Mouse (Mus musculus): Measurements from ENCODE around the gene Myl6b. TPM values are rescaled to one million over a fixed set of nuclear protein-coding genes. Genes with fewer than 3 reads are reported as not detected.
"Not testable (repeated sequence)": the region's sequence is repeated elsewhere in the genome, so short reads cannot be mapped to it uniquely, and the experiment has no call there.

The Myl6b gene
- polyA plus RNA-seq, 1 experiment: 23.2 TPM

DNA sequence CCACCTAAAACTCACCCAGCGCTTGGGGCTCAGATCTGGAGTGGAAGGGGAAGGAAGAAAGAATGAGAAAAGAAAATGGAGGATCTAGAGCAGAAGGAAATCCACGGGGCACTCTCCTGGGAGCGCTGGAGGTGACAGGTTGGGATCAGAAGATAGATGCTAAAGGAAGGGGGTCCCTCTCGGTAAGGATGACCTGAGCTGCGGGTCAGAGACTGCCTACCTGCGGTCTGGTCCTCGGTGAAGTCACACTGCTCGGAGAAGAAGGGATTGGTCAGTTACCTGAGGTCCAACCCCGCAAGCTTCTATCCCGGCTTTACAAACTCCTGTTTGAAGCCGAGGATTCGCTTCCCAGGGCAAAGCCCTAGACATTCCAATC lies 5.2 kb downstream of the Myl6b start:
- Histone ChIP-seq H3K4me3 (ENCODE audit: control insufficient read depth, low read depth, low read length) (peak overlapping the region; percentile 94), H3K36me3 (ENCODE audit: control insufficient read depth, insufficient read depth, low read length) (no peaks in the 10 kb centered on the region; the same call in 1 of the 2 replicates), H3K27me3 (ENCODE audit: control insufficient read depth, insufficient read depth, low read length) (no peaks in the 10 kb centered on the region), H3K4me1 (ENCODE audit: control insufficient read depth, insufficient read depth, low read length) (peaks cover 23% of the 10 kb centered on the region), H3K27ac (ENCODE audit: control insufficient read depth, insufficient read depth, low read depth, low read length) (peak overlapping the region; percentile 79)
- TF ChIP-seq CTCF (IDR thresholded peaks at IDR 0.05; ENCODE audit: control insufficient read depth, insufficient read depth, insufficient replicate concordance, low read depth, low read length) (no peak), POLR2A (IDR thresholded peaks at IDR 0.05; ENCODE audit: control insufficient read depth, low read depth, low read length) (no peak)

DNA sequence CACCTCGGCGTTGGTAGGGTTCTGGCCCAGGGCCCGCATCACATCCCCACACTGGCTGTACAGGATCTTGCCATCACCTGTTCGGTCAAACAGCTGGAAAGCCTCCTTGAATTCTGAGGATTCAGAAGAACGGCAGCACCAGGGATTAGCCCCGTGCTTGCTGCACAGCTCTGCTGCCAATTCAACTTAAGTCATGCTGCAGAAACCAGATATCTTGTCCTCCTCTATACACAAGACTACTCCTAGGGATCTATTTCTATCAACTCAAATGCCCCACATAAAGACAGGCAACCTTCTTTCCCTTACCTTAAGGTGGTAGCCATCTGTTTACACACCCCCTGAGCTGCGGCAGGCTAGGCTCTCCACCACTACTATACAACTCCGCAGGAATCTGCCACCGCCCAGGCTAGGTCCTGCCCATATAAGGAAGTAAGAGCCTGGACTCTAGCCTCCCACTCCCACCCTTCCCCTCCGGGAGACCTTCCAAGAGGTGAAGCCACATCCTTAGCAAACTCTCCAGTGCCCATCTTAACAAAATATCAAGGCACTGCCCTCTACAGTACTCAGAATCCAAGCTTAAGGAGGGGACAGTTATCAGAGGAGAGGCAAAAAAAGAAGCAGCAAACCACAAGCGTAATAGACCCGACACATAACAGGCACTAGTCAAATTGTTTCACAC lies 5.7 kb downstream of the Myl6b start:
- Histone ChIP-seq H3K27me3 (ENCODE audit: control insufficient read depth, insufficient read depth, low read length) (no peaks in the 10 kb centered on the region), H3K36me3 (ENCODE audit: control insufficient read depth, insufficient read depth, low read length) (no peaks in the 10 kb centered on the region; the same call in 1 of the 2 replicates), H3K27ac (ENCODE audit: control insufficient read depth, insufficient read depth, low read depth, low read length) (peak overlapping the region; percentile 79), H3K4me1 (ENCODE audit: control insufficient read depth, insufficient read depth, low read length) (peaks cover 23% of the 10 kb centered on the region), H3K4me3 (ENCODE audit: control insufficient read depth, low read depth, low read length) (peak overlapping the region; percentile 94)
- TF ChIP-seq POLR2A (IDR thresholded peaks at IDR 0.05; ENCODE audit: control insufficient read depth, low read depth, low read length): no peak

DNA sequence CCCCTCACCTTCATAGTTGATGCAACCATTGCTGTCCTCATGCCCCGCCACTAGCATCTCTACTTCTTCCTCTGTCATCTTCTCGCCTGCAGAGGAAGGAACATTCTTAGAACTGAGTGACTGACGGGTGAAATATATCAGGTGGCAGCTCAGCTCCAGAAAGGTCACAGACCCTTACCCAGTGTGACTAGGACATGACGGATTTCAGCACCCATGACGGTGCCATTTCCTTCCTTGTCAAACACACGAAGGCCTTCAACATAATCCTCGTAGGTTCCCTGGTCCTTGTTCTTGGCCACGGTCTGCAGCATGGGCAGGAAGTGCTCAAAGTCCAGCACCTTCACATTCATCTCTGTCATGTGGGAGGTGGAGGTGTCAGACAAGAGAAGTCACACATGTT lies 6.4 kb downstream of the Myl6b start:
- peak overlapping the region; percentile 94 for H3K4me3 ChIP-seq (ENCODE audit: control insufficient read depth, low read depth, low read length)
- H3K27ac ChIP-seq (ENCODE audit: control insufficient read depth, insufficient read depth, low read depth, low read length): peak overlapping the region; percentile 10; the same call in 1 of the 2 replicates
- not testable (repeated sequence) for H3K36me3 ChIP-seq (ENCODE audit: control insufficient read depth, insufficient read depth, low read length); H3K27me3 ChIP-seq (ENCODE audit: control insufficient read depth, insufficient read depth, low read length)
- H3K4me1 ChIP-seq (ENCODE audit: control insufficient read depth, insufficient read depth, low read length): peaks cover 23% of the 10 kb centered on the region

DNA sequence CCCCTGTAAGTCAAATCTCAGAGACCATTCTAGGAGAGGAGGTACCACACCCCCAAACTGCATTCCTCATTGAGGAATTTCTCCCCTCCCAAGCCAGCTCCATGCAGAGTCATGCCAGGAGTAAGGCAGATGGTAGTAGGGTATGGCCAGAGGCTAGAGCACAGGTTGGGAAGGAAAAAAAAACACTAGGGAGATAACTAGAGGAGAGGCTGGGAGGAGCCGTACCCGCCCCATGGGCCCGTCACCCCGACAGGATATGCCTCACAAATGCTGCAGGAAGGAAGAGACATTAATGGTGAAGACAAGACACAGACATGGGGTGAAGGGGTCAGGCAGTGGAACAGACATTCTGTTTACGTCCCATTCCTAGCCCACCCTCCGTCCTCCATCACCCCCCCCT lies 7.0 kb downstream of the Myl6b start:
- no peak for TF ChIP-seq CTCF (IDR thresholded peaks at IDR 0.05; ENCODE audit: control insufficient read depth, insufficient read depth, insufficient replicate concordance, low read depth, low read length)
- TF ChIP-seq POLR2A (IDR thresholded peaks at IDR 0.05; ENCODE audit: control insufficient read depth, low read depth, low read length): no peak
- H3K27me3 ChIP-seq (ENCODE audit: control insufficient read depth, insufficient read depth, low read length): no peaks in the 10 kb centered on the region
- no peak overlapping the region; the same call in 1 of the 2 replicates for H3K4me3 ChIP-seq (ENCODE audit: control insufficient read depth, low read depth, low read length)
- no peaks in the 10 kb centered on the region; the same call in 1 of the 2 replicates for H3K36me3 ChIP-seq (ENCODE audit: control insufficient read depth, insufficient read depth, low read length)
- peaks cover 19% of the 10 kb centered on the region for H3K4me1 ChIP-seq (ENCODE audit: control insufficient read depth, insufficient read depth, low read length)
- no peak overlapping the region for H3K27ac ChIP-seq (ENCODE audit: control insufficient read depth, insufficient read depth, low read depth, low read length)

DNA sequence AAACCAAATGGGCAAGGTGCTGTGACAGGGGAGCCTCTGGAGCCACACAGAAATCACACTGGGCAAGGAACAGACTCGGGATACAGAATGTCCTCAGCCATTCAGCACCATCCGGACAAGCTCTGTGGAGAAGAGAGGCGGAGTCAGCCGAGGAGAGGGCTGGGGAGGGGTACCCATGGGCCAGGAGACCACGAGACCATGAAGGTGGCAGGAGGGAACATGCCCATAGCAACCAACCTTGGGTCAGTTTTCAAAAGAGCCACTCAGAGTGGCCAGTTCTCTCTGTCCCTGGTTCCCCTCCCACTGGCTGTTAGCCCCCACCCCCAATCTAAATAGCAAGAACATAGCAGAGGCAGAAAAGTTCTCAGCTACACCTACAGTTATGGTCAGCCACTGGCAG lies 7.6 kb downstream of the Myl6b start:
- Histone ChIP-seq H3K36me3 (ENCODE audit: control insufficient read depth, insufficient read depth, low read length) (no peaks in the 10 kb centered on the region; the same call in 1 of the 2 replicates), H3K27me3 (ENCODE audit: control insufficient read depth, insufficient read depth, low read length) (no peaks in the 10 kb centered on the region), H3K27ac (ENCODE audit: control insufficient read depth, insufficient read depth, low read depth, low read length) (no peak overlapping the region), H3K4me1 (ENCODE audit: control insufficient read depth, insufficient read depth, low read length) (peaks cover 16% of the 10 kb centered on the region), H3K4me3 (ENCODE audit: control insufficient read depth, low read depth, low read length) (no peak overlapping the region)
- TF ChIP-seq CTCF (IDR thresholded peaks at IDR 0.05; ENCODE audit: control insufficient read depth, insufficient read depth, insufficient replicate concordance, low read depth, low read length) (no peak), POLR2A (IDR thresholded peaks at IDR 0.05; ENCODE audit: control insufficient read depth, low read depth, low read length) (no peak)

DNA sequence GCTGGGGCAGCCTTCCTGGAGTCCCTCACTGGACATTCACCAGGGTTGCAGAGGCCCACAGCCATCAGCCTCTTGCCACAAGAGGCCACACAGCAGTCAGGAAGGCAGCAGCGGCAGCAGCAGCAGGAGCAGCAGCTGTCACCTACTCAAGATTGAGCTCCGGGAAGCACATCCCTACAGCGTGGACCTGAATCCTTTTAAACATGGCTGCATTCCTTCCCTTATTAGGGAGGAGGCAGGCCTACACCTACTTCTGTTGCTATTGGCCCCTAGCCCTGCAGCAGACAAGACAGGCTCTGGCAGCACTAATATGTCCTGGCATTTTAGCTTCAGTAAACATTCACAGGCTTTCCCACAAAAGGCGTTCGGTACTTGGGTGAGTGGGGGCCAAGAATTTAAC lies 8.3 kb downstream of the Myl6b start:
- Histone ChIP-seq H3K4me1 (ENCODE audit: control insufficient read depth, insufficient read depth, low read length) (peaks cover 16% of the 10 kb centered on the region), H3K4me3 (ENCODE audit: control insufficient read depth, low read depth, low read length) (no peak overlapping the region), H3K36me3 (ENCODE audit: control insufficient read depth, insufficient read depth, low read length) (peaks cover 2% of the 10 kb centered on the region), H3K27ac (ENCODE audit: control insufficient read depth, insufficient read depth, low read depth, low read length) (0 out of 2 replicates have a peak overlapping the region, but pooled peaks have one; percentile 22), H3K27me3 (ENCODE audit: control insufficient read depth, insufficient read depth, low read length) (no peaks in the 10 kb centered on the region)
- TF ChIP-seq POLR2A (IDR thresholded peaks at IDR 0.05; ENCODE audit: control insufficient read depth, low read depth, low read length) (no peak), CTCF (IDR thresholded peaks at IDR 0.05; ENCODE audit: control insufficient read depth, insufficient read depth, insufficient replicate concordance, low read depth, low read length) (no peak)

DNA sequence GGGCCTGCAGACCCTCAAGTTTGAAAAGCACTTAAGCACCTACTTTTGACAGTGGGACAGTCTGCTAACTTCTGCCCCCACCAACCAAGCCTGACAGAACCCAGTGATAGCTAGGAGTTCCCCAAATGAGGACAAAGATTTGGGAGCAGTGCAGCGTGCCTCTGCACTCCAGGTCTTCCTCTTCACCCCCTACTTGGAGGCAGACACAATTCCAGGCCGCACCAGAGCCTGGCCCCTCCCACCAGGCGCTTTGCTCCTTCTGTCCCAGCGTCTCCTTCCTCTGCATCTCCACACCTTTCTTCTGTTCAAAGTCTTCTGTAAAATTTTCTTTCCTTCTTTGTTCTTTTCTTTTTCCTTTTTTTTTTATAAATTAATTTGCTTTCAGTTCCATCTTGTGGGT lies 8.7 kb downstream of the Myl6b start:
- peaks cover 13% of the 10 kb centered on the region for H3K4me1 ChIP-seq (ENCODE audit: control insufficient read depth, insufficient read depth, low read length)
- TF ChIP-seq CTCF (IDR thresholded peaks at IDR 0.05; ENCODE audit: control insufficient read depth, insufficient read depth, insufficient replicate concordance, low read depth, low read length): no peak
- TF ChIP-seq POLR2A (IDR thresholded peaks at IDR 0.05; ENCODE audit: control insufficient read depth, low read depth, low read length): no peak
- no peak overlapping the region for H3K27ac ChIP-seq (ENCODE audit: control insufficient read depth, insufficient read depth, low read depth, low read length)
- peaks cover 2% of the 10 kb centered on the region for H3K36me3 ChIP-seq (ENCODE audit: control insufficient read depth, insufficient read depth, low read length)
- no peaks in the 10 kb centered on the region for H3K27me3 ChIP-seq (ENCODE audit: control insufficient read depth, insufficient read depth, low read length)
- H3K4me3 ChIP-seq (ENCODE audit: control insufficient read depth, low read depth, low read length): no peak overlapping the region

DNA sequence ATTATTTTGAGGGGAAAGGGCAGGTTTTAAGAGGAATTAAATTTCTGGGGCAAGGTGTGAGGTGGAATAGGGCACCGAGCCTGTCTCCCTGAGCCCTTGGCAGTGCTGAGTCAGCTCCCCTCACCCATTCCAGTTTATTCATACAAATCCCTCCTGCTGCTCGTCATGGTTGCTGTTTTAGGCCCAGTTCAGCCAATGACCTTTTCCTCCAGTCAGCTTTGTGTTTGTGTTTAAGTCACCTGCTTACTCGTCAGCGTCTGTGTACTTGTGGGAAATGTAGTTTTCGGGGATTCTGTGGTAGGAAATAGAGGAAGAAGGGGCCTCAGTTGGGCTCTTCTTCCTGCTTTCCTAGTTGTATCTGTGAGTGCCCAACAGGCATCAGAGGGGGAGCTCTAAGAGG lies 9.1 kb downstream of the Myl6b start:
- Histone ChIP-seq H3K4me3 (ENCODE audit: control insufficient read depth, low read depth, low read length) (no peak overlapping the region), H3K27ac (ENCODE audit: control insufficient read depth, insufficient read depth, low read depth, low read length) (no peak overlapping the region), H3K4me1 (ENCODE audit: control insufficient read depth, insufficient read depth, low read length) (peaks cover 9% of the 10 kb centered on the region), H3K27me3 (ENCODE audit: control insufficient read depth, insufficient read depth, low read length) (no peaks in the 10 kb centered on the region), H3K36me3 (ENCODE audit: control insufficient read depth, insufficient read depth, low read length) (peaks cover 2% of the 10 kb centered on the region)
- TF ChIP-seq POLR2A (IDR thresholded peaks at IDR 0.05; ENCODE audit: control insufficient read depth, low read depth, low read length): no peak
- TF ChIP-seq CTCF (IDR thresholded peaks at IDR 0.05; ENCODE audit: control insufficient read depth, insufficient read depth, insufficient replicate concordance, low read depth, low read length): no peak
